Mouse (Mus musculus) ES-Bruce4 (cell line): ENCODE results near the gene Mxd4. TPM values are rescaled to one million over a fixed set of nuclear protein-coding genes. Genes with fewer than 3 reads are reported as not detected.

ENCODE experiments used
- H3K27ac ChIP-seq: 2 replicates; pipeline ENCODE4 v1.5.1; 2012; ENCODE audit warnings: low read length, inconsistent platforms; ENCODE audit not compliant: insufficient read depth
- H3K27me3 ChIP-seq: 2 replicates; pipeline ENCODE4 v1.6.1; 2012; ENCODE audit warnings: mild to moderate bottlenecking, low read length, inconsistent platforms; ENCODE audit not compliant: control insufficient read depth, poor library complexity, insufficient read depth, severe bottlenecking
- H3K36me3 ChIP-seq: 2 replicates; pipeline ENCODE4 v1.6.1; 2012; ENCODE audit warnings: inconsistent platforms, mild to moderate bottlenecking, low read length, moderate library complexity; ENCODE audit not compliant: control insufficient read depth, poor library complexity, insufficient read depth, severe bottlenecking
- H3K4me1 ChIP-seq: one replicate; pipeline ENCODE4 v1.8.1; 2011; ENCODE audit warnings: low read length; ENCODE audit not compliant: control insufficient read depth, insufficient read depth
- H3K4me3 ChIP-seq: 2 replicates; pipeline ENCODE4 v1.5.1; 2011; ENCODE audit warnings: low read depth, mild to moderate bottlenecking, low read length
- H3K9ac ChIP-seq: 2 replicates; pipeline ENCODE4 v1.6.1; 2012; ENCODE audit warnings: low read depth, mild to moderate bottlenecking, inconsistent platforms; ENCODE audit not compliant: poor library complexity, severe bottlenecking
- H3K9me3 ChIP-seq: replicated peaks from 2 replicates; pipeline ENCODE4 v1.6.1; 2012; ENCODE audit warnings: mild to moderate bottlenecking, low read length, inconsistent platforms; ENCODE audit not compliant: control insufficient read depth, poor library complexity, insufficient read depth, severe bottlenecking
- CTCF ChIP-seq: IDR thresholded peaks from one replicate; pipeline ENCODE4 v1.8.1; 2011; ENCODE audit warnings: low read depth, low read length
- EP300 ChIP-seq: IDR thresholded peaks from 2 replicates; pipeline ENCODE4 v1.6.1; 2011; ENCODE audit warnings: low read depth, low read length; ENCODE audit not compliant: insufficient read depth
- POLR2A ChIP-seq: IDR thresholded peaks from one replicate; pipeline ENCODE4 v1.8.1; 2011; ENCODE audit warnings: low read length; ENCODE audit not compliant: insufficient read depth
- polyA plus RNA-seq: library from polyadenylated mRNA; stranded (reverse); fragments of >200 nt; gene quantifications from 2 replicates; pipeline ENCODE4 v1.2.4, GENCODE M21; 2011; ENCODE audit warnings: low read depth; ENCODE audit not compliant: missing spikeins, insufficient read depth, insufficient read length

Gene Mxd4
- polyA plus RNA-seq, 1 experiment, result 6.5 TPM

GRCm38 (mm10) chr5:34188856-34189255 is 1.3 kb upstream of the Mxd4 start:
- Histone ChIP-seq H3K4me3 (no peak overlapping the region), H3K4me1 (no peaks in the 10 kb centered on the region)

DNA sequence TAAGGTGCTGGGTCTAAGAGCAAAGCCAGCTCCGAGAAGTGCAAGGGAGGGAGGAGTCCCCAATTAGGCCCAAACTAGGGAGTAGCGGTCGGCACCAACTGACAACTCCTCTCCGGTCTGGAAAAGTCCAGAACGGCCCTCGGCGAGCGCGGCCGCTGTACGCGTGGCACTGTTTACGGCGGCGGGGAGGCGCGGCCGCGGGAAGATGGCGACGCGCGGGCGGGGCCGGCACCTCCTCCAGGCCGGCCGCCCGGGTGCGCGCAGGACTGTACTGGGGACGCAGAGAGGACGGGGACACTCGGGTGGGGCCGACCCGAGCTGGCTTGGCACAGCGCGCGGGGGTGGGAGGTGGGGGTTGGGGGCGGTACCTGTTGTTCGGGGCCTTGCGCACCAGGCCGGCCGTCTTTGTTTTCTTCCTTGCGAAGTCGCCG is 544 bp downstream of the Mxd4 start:
- Histone ChIP-seq H3K36me3 (no peaks in the 10 kb centered on the region), H3K9me3 (no peaks in the 10 kb centered on the region), H3K9ac (peak overlapping the region; percentile 34), H3K4me3 (peak overlapping the region; percentile 82), H3K27me3 (no peaks in the 10 kb centered on the region), H3K27ac (no peak overlapping the region), H3K4me1 (no peaks in the 10 kb centered on the region)
- TF ChIP-seq CTCF (no peak), EP300 (no peak), POLR2A (no peak)

More at GRCm38 (mm10) chr5:34188856-34189255, 1.3 kb upstream of the Mxd4 start:
- TF ChIP-seq EP300 (no peak), POLR2A (no peak), CTCF (no peak)
- H3K27me3 ChIP-seq, result no peaks in the 10 kb centered on the region
- no peak overlapping the region for H3K9ac ChIP-seq
- no peak overlapping the region for H3K27ac ChIP-seq
- H3K36me3 ChIP-seq, result no peaks in the 10 kb centered on the region
- H3K9me3 ChIP-seq, result no peaks in the 10 kb centered on the region

- H3K27me3 ChIP-seq, result no peaks in the 10 kb centered on the region
- no peaks in the 10 kb centered on the region for H3K36me3 ChIP-seq
- peak overlapping the region; percentile 82 for H3K4me3 ChIP-seq
- H3K4me1 ChIP-seq, result no peaks in the 10 kb centered on the region
- no peak for TF ChIP-seq POLR2A
- peak overlapping the region; percentile 34; the same call in 1 of the 2 replicates for H3K9ac ChIP-seq
- H3K27ac ChIP-seq, result no peak overlapping the region
- H3K9me3 ChIP-seq, result no peaks in the 10 kb centered on the region
Measured at GRCm38 (mm10) chr5:34186391-34186790, 1.1 kb downstream of the Mxd4 start.

DNA sequence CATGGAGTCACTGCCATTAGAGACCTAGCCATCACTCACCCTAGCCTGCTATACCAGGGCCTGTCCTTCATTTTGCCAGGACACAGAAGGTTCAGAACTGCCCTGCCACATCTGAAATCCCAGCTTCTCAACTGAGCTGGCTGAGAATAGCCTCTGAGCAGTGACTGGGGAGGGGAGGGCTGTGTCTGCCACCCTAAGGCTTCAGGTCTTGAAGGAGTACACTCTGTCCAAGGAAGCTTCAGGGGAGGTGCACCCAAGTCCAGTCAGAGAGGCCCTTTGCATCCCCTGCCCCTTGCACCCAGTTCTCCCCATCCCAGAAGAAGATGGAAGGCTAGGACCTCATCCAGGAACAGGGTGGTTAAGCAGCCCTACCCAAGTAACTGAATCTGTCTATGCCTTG is 1.7 kb downstream of the Mxd4 start:
- Histone ChIP-seq H3K4me3 (no peak overlapping the region), H3K9ac (no peak overlapping the region)
- no peak for TF ChIP-seq EP300
- no peak for TF ChIP-seq POLR2A
- no peak for TF ChIP-seq CTCF

GRCm38 (mm10) chr5:34185051-34185580 is 2.4 kb downstream of the Mxd4 start:
- Histone ChIP-seq H3K9me3 (no peaks in the 10 kb centered on the region), H3K4me1 (no peaks in the 10 kb centered on the region), H3K4me3 (no peak overlapping the region), H3K36me3 (no peaks in the 10 kb centered on the region), H3K9ac (no peak overlapping the region), H3K27ac (no peak overlapping the region), H3K27me3 (no peaks in the 10 kb centered on the region)
- TF ChIP-seq POLR2A, result no peak

More for the DNA sequence above, 1.7 kb downstream of the Mxd4 start:
- H3K27me3 ChIP-seq, result no peaks in the 10 kb centered on the region
- no peaks in the 10 kb centered on the region for H3K9me3 ChIP-seq
- no peaks in the 10 kb centered on the region for H3K36me3 ChIP-seq
- H3K27ac ChIP-seq, result no peak overlapping the region
- no peaks in the 10 kb centered on the region for H3K4me1 ChIP-seq

- Histone ChIP-seq H3K9me3 (no peaks in the 10 kb centered on the region), H3K27ac (no peak overlapping the region), H3K27me3 (no peaks in the 10 kb centered on the region), H3K4me3 (no peak overlapping the region), H3K9ac (no peak overlapping the region), H3K36me3 (no peaks in the 10 kb centered on the region), H3K4me1 (no peaks in the 10 kb centered on the region)
- TF ChIP-seq CTCF (no peak), POLR2A (no peak), EP300 (no peak)
Measured at GRCm38 (mm10) chr5:34183976-34184375, 3.5 kb downstream of the Mxd4 start.
